8 mouse cellular contexts compared by ENCODE assay signal in genomic region chr8:119831336-119831995, GRCm38 (mm10). TPM values are rescaled to one million over a fixed set of nuclear protein-coding genes. Genes with fewer than 3 reads are reported as not detected.
DNase-seq lines count a peak whose midpoint lies in the region; ATAC-seq and TF ChIP-seq lines count a peak whose summit lies in the region.

No protein-coding gene starts in this region.

- H3K27ac ChIP-seq in heart, embryonic 12.5 days (ENCODE audit: poor library complexity, severe bottlenecking) = peak overlapping the region; percentile 69
- H3K27ac ChIP-seq in kidney, embryonic 15.5 days = peak overlapping the region; percentile 83
- 0 out of 2 replicates have a peak overlapping the region, but pooled peaks have one; percentile 7 for H3K27ac ChIP-seq in small intestine, adult 2 months (ENCODE audit: insufficient read depth, low read depth, low read length)

- WGBS in heart, embryonic 12.5 days = 36% methylated on average over 20 of the region's 20 CpGs
- WGBS in kidney, embryonic 15.5 days = 16% methylated on average over 20 of the region's 20 CpGs
- 8% methylated on average over 20 of the region's 20 CpGs for WGBS in small intestine, adult 2 months

- peaks cover 4% of the 10 kb centered on the region; the same call in 1 of the 2 replicates for H3K36me3 ChIP-seq in heart, embryonic 12.5 days
- peaks cover 14% of the 10 kb centered on the region; the same call in 1 of the 2 replicates for H3K36me3 ChIP-seq in kidney, embryonic 15.5 days
- 0 out of 2 replicates have a peak, but pooled peaks cover 2% of the 10 kb centered on the region for H3K36me3 ChIP-seq in small intestine, adult 2 months (ENCODE audit: control insufficient read depth, insufficient read depth, low read length)

- H3K9me3 ChIP-seq in heart, embryonic 12.5 days (replicated peaks) = no peaks in the 10 kb centered on the region
- H3K9me3 ChIP-seq in kidney, embryonic 15.5 days (replicated peaks) = no peaks in the 10 kb centered on the region

- peak overlapping the region; percentile 15; the same call in 1 of the 2 replicates for H3K9ac ChIP-seq in heart, embryonic 12.5 days
- H3K9ac ChIP-seq in kidney, embryonic 15.5 days = 0 out of 2 replicates have a peak overlapping the region, but pooled peaks have one; percentile 26

- DNase-seq in layer of hippocampus, adult 11-12 months (ENCODE audit: low spot score) = peak; percentile 65
- no peak for DNase-seq in layer of hippocampus, adult 9-10 months (ENCODE audit: low spot score)
- DNase-seq in cerebellum, adult 8-10 months = peak; percentile 62
- peak; percentile 82 for DNase-seq in lung, postnatal 10 days

- peak overlapping the region; percentile 55 for H3K4me2 ChIP-seq in heart, embryonic 12.5 days
- H3K4me2 ChIP-seq in kidney, embryonic 15.5 days = peak overlapping the region; percentile 34

- H3K4me3 ChIP-seq in heart, embryonic 12.5 days = no peak overlapping the region
- H3K4me3 ChIP-seq in kidney, embryonic 15.5 days (replicated peaks) = no peak overlapping the region
- no peak overlapping the region for H3K4me3 ChIP-seq in small intestine, adult 2 months (ENCODE audit: low read depth, low read length)

- peaks cover 75% of the 10 kb centered on the region for H3K4me1 ChIP-seq in heart, embryonic 12.5 days (replicated peaks)
- peaks cover 93% of the 10 kb centered on the region for H3K4me1 ChIP-seq in kidney, embryonic 15.5 days
- peaks cover 44% of the 10 kb centered on the region for H3K4me1 ChIP-seq in small intestine, adult 2 months (ENCODE audit: control insufficient read depth, insufficient read depth, insufficient read length, low read length)

- TF ChIP-seq CTCF in small intestine, adult 2 months (IDR thresholded peaks at IDR 0.05; ENCODE audit: extremely low read depth, insufficient read length, insufficient replicate concordance, low read depth, low read length) = no peak

- no peak for TF ChIP-seq POLR2A in small intestine, adult 2 months (IDR thresholded peaks at IDR 0.05; ENCODE audit: low read depth, low read length)

- peak; percentile 73 for ATAC-seq in heart, embryonic 12.5 days (ENCODE audit: insufficient number of reproducible peaks, low FRiP score)
- ATAC-seq in kidney, embryonic 15.5 days (replicated peaks; ENCODE audit: low FRiP score) = peak; percentile 77
- no peak for ATAC-seq in erythroblast, adult 5-6 weeks (replicated peaks; ENCODE audit: low FRiP score, poor library complexity, severe bottlenecking)

- H3K27me3 ChIP-seq in heart, embryonic 12.5 days (replicated peaks) = no peaks in the 10 kb centered on the region
- H3K27me3 ChIP-seq in kidney, embryonic 15.5 days = no peaks in the 10 kb centered on the region
- no peaks in the 10 kb centered on the region for H3K27me3 ChIP-seq in small intestine, adult 2 months (ENCODE audit: control insufficient read depth, insufficient read depth, low read length)

RNA-seq across cellular contexts. Expression of gene Cotl1, which starts 8.9 kb away (rescaled TPM):
- 40.6 and 54.2 TPM in 2 replicates for polyA plus RNA-seq in heart, embryonic 12.5 days (2016; fragmentation: Nextera tagmentation; extraction: Ambion mirVana)
- 99.2 and 138 TPM in 2 replicates for polyA plus RNA-seq in kidney, embryonic 15.5 days (2015; fragmentation: Nextera tagmentation; extraction: Ambion mirVana)
- polyA plus RNA-seq in small intestine, adult 2 months (2012; rRNA removed) = 206 and 264 TPM in 2 replicates
- 95.5 and 123 TPM in 2 replicates for total RNA-seq in erythroblast, adult 5-6 weeks (2015; ENCODE audit: low replicate concordance)
- total RNA-seq in erythroblast, adult 5-6 weeks (2017; ENCODE audit: low replicate concordance) = 51.2 and 98.1 TPM in 2 replicates

RNA-seq across cellular contexts. Expression of gene Klhl36, which starts 30.6 kb away (rescaled TPM):
- 10.3 and 12.5 TPM in 2 replicates for polyA plus RNA-seq in heart, embryonic 12.5 days (2016; fragmentation: Nextera tagmentation; extraction: Ambion mirVana)
- polyA plus RNA-seq in kidney, embryonic 15.5 days (2015; fragmentation: Nextera tagmentation; extraction: Ambion mirVana) = 16.7 and 18.4 TPM in 2 replicates
- polyA plus RNA-seq in small intestine, adult 2 months (2012; rRNA removed) = 11.5 and 23.8 TPM in 2 replicates
- total RNA-seq in erythroblast, adult 5-6 weeks (2015; ENCODE audit: low replicate concordance) = 2.3 and 2.5 TPM in 2 replicates
- total RNA-seq in erythroblast, adult 5-6 weeks (2017; ENCODE audit: low replicate concordance) = 1.6 and 5.2 TPM in 2 replicates

RNA-seq across cellular contexts. Expression of gene Tldc1, which starts 53.2 kb away (rescaled TPM):
- 14.6 and 14.8 TPM in 2 replicates for polyA plus RNA-seq in heart, embryonic 12.5 days (2016; fragmentation: Nextera tagmentation; extraction: Ambion mirVana)
- 14.9 and 15.0 TPM in 2 replicates for polyA plus RNA-seq in kidney, embryonic 15.5 days (2015; fragmentation: Nextera tagmentation; extraction: Ambion mirVana)
- polyA plus RNA-seq in small intestine, adult 2 months (2012; rRNA removed) = 4.6 and 7.4 TPM in 2 replicates
- total RNA-seq in erythroblast, adult 5-6 weeks (2015; ENCODE audit: low replicate concordance) = 0.42 and 1.3 TPM in 2 replicates
- total RNA-seq in erythroblast, adult 5-6 weeks (2017; ENCODE audit: low replicate concordance) = 1.4 TPM in 1 of 2 replicates, not detected in the other

Comparison
In these comparisons a context has a peak if more than half of its experiments do, and no peak if none do; other contexts are left out.
1. H3K27ac ChIP-seq: peak in every context shown above with its lines; median percentile 83 in kidney, embryonic 15.5 days; 69 in heart, embryonic 12.5 days; 7 in small intestine, adult 2 months.